Mouse (Mus musculus) C2C12 (cell line): ENCODE data around the gene Glb1.

ENCODE experiments used
- CTCF ChIP-seq: IDR thresholded peaks from one replicate; pipeline ENCODE4 v1.5.1; 2011; ENCODE audit not compliant: control insufficient read depth, insufficient read depth, insufficient read length
- MAX ChIP-seq: IDR thresholded peaks from one replicate; pipeline ENCODE4 v1.6.1; 2011; ENCODE audit warnings: mild to moderate bottlenecking, control low read depth
- USF1 ChIP-seq: IDR thresholded peaks from one replicate; pipeline ENCODE4 v1.6.1; 2011; ENCODE audit warnings: low read depth, mild to moderate bottlenecking, control low read depth, moderate library complexity

DNA sequence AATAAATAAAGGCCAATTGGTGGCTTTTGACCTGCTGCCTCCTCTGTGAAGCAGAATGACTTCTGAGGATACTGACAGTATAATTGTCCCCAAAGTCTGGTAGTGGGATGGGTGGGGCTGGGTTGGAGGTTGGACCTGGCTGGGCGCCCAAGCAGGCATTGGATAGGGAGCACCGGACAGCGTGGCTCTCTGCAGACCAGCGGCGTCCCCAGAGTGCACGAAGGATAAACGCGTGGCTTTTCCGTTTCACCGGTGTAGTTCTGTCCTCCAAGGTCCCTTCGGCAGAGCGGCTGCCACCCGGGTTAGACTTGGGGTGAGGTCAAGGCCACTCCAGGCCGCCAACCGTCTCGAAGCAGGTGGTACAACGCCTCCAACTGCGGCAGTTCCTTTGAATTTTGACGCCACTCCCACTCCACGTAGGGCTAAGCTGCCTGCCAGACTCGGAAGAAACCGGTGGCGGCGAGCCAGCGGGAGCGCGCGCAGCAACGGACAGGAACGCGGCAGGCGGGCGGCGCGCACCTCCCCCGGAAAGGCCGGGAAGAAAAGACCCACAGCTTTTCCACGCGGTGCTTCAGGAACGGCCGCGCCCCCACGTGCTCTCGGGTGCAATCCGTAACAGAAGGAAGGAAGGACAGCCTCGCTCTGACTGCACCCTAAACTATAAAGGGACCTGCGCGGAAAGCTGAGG, 32.9 kb upstream of the Glb1 start:
- TF ChIP-seq MAX = no peak
- TF ChIP-seq CTCF = no peak
- no peak for TF ChIP-seq USF1
